Mouse (Mus musculus) spleen, postnatal 10 days (tissue): ENCODE data around the gene Knstrn.

Experiments
- DNase-seq, 2 experiments: peaks; one replicate each; pipeline ENCODE4 v3.0.0; 2021 to 2022; ENCODE audit warnings: low spot score in 2 of 2

Knstrn gene

GRCm38 (mm10) chr2:118899981-118900825 is 86.4 kb downstream of the Knstrn start, which contains the start of gene Bahd1:
Gene Bahd1, plus strand, starts transcription at chr2:118900377.
- peak in 1 of 2 experiments; percentile 47 for DNase-seq

- DNase-seq: no peak
These were observed 87.0 kb downstream of the Knstrn start for GRCm38 (mm10) chr2:118900826-118901140.

- peak; percentile 93 to 97 for DNase-seq
These were observed 87.6 kb downstream of the Knstrn start for GRCm38 (mm10) chr2:118901175-118902031.

- DNase-seq: peak; percentile 65
These were observed 88.5 kb downstream of the Knstrn start for GRCm38 (mm10) chr2:118902051-118903025.

GRCm38 (mm10) chr2:118903333-118903741 is 89.5 kb downstream of the Knstrn start:
- DNase-seq: no peak
